Mouse (Mus musculus): ENCODE results near the gene Fam222b. TPM values are rescaled to one million over a fixed set of nuclear protein-coding genes. Genes with fewer than 3 reads are reported as not detected.
A peak's percentile ranks its signal among the peaks of the same experiment; 100 is the strongest.

Fam222b gene
- polyA plus RNA-seq, 1 experiment from 2014 or later = 30.7 TPM

- no peak for ATAC-seq
- WGBS = 85% methylated on average over 14 of the region's 14 CpGs
Measured at GRCm38 (mm10) chr11:78167257-78167959, 72.9 kb downstream of the Fam222b start.

GRCm38 (mm10) chr11:78168541-78169468 is 74.3 kb downstream of the Fam222b start:
- ATAC-seq = no peak
- Histone ChIP-seq H3K4me3 (replicated peaks) (no peak overlapping the region), H3K4me2 (replicated peaks) (no peak overlapping the region), H3K27ac (no peak overlapping the region), H3K9me3 (no peaks in the 10 kb centered on the region), H3K36me3 (no peaks in the 10 kb centered on the region), H3K4me1 (replicated peaks) (peaks cover 14% of the 10 kb centered on the region), H3K27me3 (0 out of 2 replicates have a peak, but pooled peaks cover 3% of the 10 kb centered on the region), H3K9ac (replicated peaks) (no peak overlapping the region)
- 58% methylated on average over 19 of the region's 19 CpGs for WGBS

More at GRCm38 (mm10) chr11:78167257-78167959, 72.9 kb downstream of the Fam222b start:
- Histone ChIP-seq H3K27ac (no peak overlapping the region), H3K4me2 (replicated peaks) (no peak overlapping the region), H3K27me3 (0 out of 2 replicates have a peak, but pooled peaks cover 3% of the 10 kb centered on the region), H3K9ac (replicated peaks) (no peak overlapping the region), H3K36me3 (peaks cover 8% of the 10 kb centered on the region; the same call in 1 of the 2 replicates), H3K9me3 (no peaks in the 10 kb centered on the region), H3K4me3 (replicated peaks) (no peak overlapping the region), H3K4me1 (replicated peaks) (peaks cover 28% of the 10 kb centered on the region)

- Histone ChIP-seq H3K9me3 (no peaks in the 10 kb centered on the region), H3K4me1 (replicated peaks) (peaks cover 13% of the 10 kb centered on the region), H3K27ac (no peak overlapping the region), H3K4me2 (replicated peaks) (no peak overlapping the region), H3K27me3 (0 out of 2 replicates have a peak, but pooled peaks cover 3% of the 10 kb centered on the region), H3K36me3 (no peaks in the 10 kb centered on the region), H3K4me3 (replicated peaks) (no peak overlapping the region), H3K9ac (replicated peaks) (no peak overlapping the region)
- no peak for ATAC-seq
- 93% methylated on average over 15 of the region's 15 CpGs for WGBS
Measured at GRCm38 (mm10) chr11:78170306-78170705, 75.8 kb downstream of the Fam222b start.

- ATAC-seq = no peak
- H3K9me3 ChIP-seq = no peaks in the 10 kb centered on the region
- no peak overlapping the region for H3K4me2 ChIP-seq (replicated peaks)
- H3K4me1 ChIP-seq (replicated peaks) = peaks cover 10% of the 10 kb centered on the region
- H3K36me3 ChIP-seq = no peaks in the 10 kb centered on the region
- no peak overlapping the region for H3K4me3 ChIP-seq (replicated peaks)
- 0 out of 2 replicates have a peak, but pooled peaks cover 3% of the 10 kb centered on the region for H3K27me3 ChIP-seq
- no peak overlapping the region for H3K9ac ChIP-seq (replicated peaks)
- WGBS = 68% methylated on average over 4 of the region's 4 CpGs
- H3K27ac ChIP-seq = no peak overlapping the region
Measured at GRCm38 (mm10) chr11:78171328-78171727, 76.9 kb downstream of the Fam222b start.

GRCm38 (mm10) chr11:78172034-78172747 is 77.7 kb downstream of the Fam222b start:
- no peaks in the 10 kb centered on the region for H3K36me3 ChIP-seq
- no peaks in the 10 kb centered on the region for H3K9me3 ChIP-seq
- no peak overlapping the region for H3K9ac ChIP-seq (replicated peaks)
- no peak for ATAC-seq
- H3K4me2 ChIP-seq (replicated peaks) = no peak overlapping the region
- H3K27me3 ChIP-seq = peaks cover 7% of the 10 kb centered on the region
- no peak overlapping the region for H3K27ac ChIP-seq
- 77% methylated on average over 16 of the region's 16 CpGs for WGBS
- no peak overlapping the region for H3K4me3 ChIP-seq (replicated peaks)
- H3K4me1 ChIP-seq (replicated peaks) = peaks cover 11% of the 10 kb centered on the region

GRCm38 (mm10) chr11:78172748-78173383 is 78.4 kb downstream of the Fam222b start:
- no peak overlapping the region for H3K4me2 ChIP-seq (replicated peaks)
- ATAC-seq = no peak
- H3K9me3 ChIP-seq = no peaks in the 10 kb centered on the region
- H3K4me3 ChIP-seq (replicated peaks) = no peak overlapping the region
- 88% methylated on average over 19 of the region's 19 CpGs for WGBS
- no peaks in the 10 kb centered on the region for H3K36me3 ChIP-seq
- H3K27me3 ChIP-seq = peaks cover 6% of the 10 kb centered on the region
- H3K27ac ChIP-seq = no peak overlapping the region
- peaks cover 16% of the 10 kb centered on the region for H3K4me1 ChIP-seq (replicated peaks)
- no peak overlapping the region for H3K9ac ChIP-seq (replicated peaks)

- Histone ChIP-seq H3K27me3 (peaks cover 6% of the 10 kb centered on the region), H3K9ac (replicated peaks) (0 out of 2 replicates have a peak overlapping the region, but pooled peaks have one; percentile 32)
Measured at GRCm38 (mm10) chr11:78174506-78174905, 80.0 kb downstream of the Fam222b start.

GRCm38 (mm10) chr11:78175771-78176401 is 81.4 kb downstream of the Fam222b start:
- H3K36me3 ChIP-seq = peaks cover 16% of the 10 kb centered on the region
- H3K9ac ChIP-seq (replicated peaks) = peak overlapping the region; percentile 56
- peaks cover 6% of the 10 kb centered on the region for H3K27me3 ChIP-seq
- H3K4me3 ChIP-seq (replicated peaks) = peak overlapping the region; percentile 62
- ATAC-seq = no peak
- WGBS = 12% methylated on average over 10 of the region's 10 CpGs
- H3K27ac ChIP-seq = 0 out of 2 replicates have a peak overlapping the region, but pooled peaks have one; percentile 65
- H3K4me2 ChIP-seq (replicated peaks) = peak overlapping the region; percentile 82
- H3K9me3 ChIP-seq = no peaks in the 10 kb centered on the region
- peaks cover 47% of the 10 kb centered on the region for H3K4me1 ChIP-seq (replicated peaks)

More at GRCm38 (mm10) chr11:78174506-78174905, 80.0 kb downstream of the Fam222b start:
- Histone ChIP-seq H3K4me3 (replicated peaks) (no peak overlapping the region), H3K27ac (no peak overlapping the region), H3K4me1 (replicated peaks) (peaks cover 33% of the 10 kb centered on the region), H3K4me2 (replicated peaks) (no peak overlapping the region), H3K9me3 (no peaks in the 10 kb centered on the region), H3K36me3 (peaks cover 3% of the 10 kb centered on the region)
- no peak for ATAC-seq
- 94% methylated on average over 3 of the region's 3 CpGs for WGBS

GRCm38 (mm10) chr11:78176402-78176862 is 82.0 kb downstream of the Fam222b start, which contains the start of the genes Nek8 and Tlcd1:
TSS of gene Nek8 (minus strand) at chr11:78176675.
TSS of gene Tlcd1 (plus strand) at chr11:78176711.
- H3K9ac ChIP-seq (replicated peaks) = peak within 1 kb of the TSS; percentile 56
- peak within 1 kb of the TSS; percentile 62 for H3K4me3 ChIP-seq (replicated peaks)
- peak; percentile 17; the same call in 1 of the 2 replicates for ATAC-seq
- peaks cover 51% of the 10 kb centered on the region for H3K4me1 ChIP-seq (replicated peaks)
- H3K9me3 ChIP-seq = no peaks in the 10 kb centered on the region
- peaks cover 6% of the 10 kb centered on the region for H3K27me3 ChIP-seq
- H3K27ac ChIP-seq = peak within 1 kb of the TSS; percentile 65; the same call in 1 of the 2 replicates
- 0% methylated on average over 32 of the region's 32 CpGs for WGBS
- H3K36me3 ChIP-seq = peaks cover 22% of the 10 kb centered on the region
- peak within 1 kb of the TSS; percentile 82 for H3K4me2 ChIP-seq (replicated peaks)

GRCm38 (mm10) chr11:78176905-78177331 is 82.5 kb downstream of the Fam222b start:
- peak overlapping the region; percentile 56 for H3K9ac ChIP-seq (replicated peaks)
- peak overlapping the region; percentile 62 for H3K4me3 ChIP-seq (replicated peaks)
- peak overlapping the region; percentile 82 for H3K4me2 ChIP-seq (replicated peaks)
- whole genome bisulfite sequencing = under 1% methylated on average over 23 of the region's 23 CpGs
- H3K27me3 ChIP-seq = peaks cover 6% of the 10 kb centered on the region
- no peak for ATAC-seq
- 0 out of 2 replicates have a peak overlapping the region, but pooled peaks have one; percentile 65 for H3K27ac ChIP-seq
- peaks cover 56% of the 10 kb centered on the region for H3K4me1 ChIP-seq (replicated peaks)
- peaks cover 27% of the 10 kb centered on the region for H3K36me3 ChIP-seq
- H3K9me3 ChIP-seq = no peaks in the 10 kb centered on the region
